Mouse (Mus musculus): Measurements from ENCODE around the gene Dolpp1.

Dolpp1 gene

DNA sequence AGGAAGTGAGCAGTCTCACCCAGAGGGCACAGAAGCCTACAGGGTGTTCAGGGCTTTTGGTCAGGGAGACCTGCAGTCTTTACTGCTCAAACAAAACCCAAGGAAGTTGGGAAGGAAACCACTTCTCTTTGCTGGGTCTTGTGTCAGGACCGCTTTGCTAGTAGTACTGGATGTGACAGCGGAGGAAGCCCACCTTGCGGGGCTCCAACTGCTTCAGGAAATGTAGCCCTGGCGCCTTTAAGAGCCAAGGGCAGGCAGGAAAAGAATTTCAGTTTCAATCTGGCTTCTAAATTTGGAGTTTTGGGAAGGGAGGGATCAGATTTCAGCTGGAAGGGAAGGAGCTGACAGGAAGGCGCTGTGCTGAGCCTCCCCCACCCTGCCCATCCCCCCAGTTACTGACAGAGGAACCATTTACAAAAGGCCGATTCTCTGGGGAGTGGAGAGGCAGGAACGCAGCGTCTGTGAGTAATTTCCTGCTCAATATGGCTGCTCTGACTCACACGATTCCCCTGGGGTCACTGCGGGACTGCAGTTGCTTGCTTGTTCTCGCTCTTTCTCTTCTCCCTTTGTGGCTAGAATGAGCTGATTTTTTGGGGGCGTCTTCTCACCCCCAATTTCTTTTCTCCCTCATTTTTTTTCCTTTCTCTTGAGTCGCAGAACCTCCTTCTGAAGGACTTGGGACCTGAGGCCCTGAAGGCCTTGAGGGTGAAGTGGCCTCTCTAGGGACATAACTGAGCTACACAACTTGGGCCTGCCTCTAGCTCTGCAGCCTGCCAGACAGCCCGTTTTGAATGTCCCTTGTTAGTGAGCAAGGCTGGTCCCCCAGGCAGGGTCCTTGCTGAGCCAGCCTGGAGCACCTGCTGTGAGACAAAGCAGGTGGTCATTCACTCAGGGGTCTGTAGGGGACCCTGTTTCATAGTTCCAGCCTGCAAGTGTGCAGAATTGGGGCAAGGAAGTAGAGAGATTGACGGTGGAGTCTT is 49.8 kb downstream of the Dolpp1 start:
- DNase-seq = peak; percentile 51

DNA sequence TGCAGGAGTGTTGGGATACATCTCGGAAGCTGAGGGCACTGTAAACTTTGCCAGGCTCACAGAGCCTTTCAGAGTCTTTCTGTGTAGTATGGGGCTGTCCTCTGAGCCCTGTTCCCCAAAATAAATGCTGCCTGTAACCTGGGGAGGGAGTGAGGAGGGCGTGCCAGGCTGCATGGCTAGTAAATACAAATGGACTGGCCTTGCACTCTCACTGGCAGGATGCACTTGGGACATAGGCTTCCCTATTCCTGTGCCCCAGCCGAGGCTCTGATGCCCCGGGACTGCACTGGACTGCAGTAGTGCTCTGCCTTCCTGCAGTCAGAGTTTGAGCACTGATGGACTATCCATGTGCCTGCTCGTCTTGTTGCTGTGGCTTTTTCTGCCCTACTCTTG is 50.4 kb downstream of the Dolpp1 start:
- no peak for DNase-seq

DNA sequence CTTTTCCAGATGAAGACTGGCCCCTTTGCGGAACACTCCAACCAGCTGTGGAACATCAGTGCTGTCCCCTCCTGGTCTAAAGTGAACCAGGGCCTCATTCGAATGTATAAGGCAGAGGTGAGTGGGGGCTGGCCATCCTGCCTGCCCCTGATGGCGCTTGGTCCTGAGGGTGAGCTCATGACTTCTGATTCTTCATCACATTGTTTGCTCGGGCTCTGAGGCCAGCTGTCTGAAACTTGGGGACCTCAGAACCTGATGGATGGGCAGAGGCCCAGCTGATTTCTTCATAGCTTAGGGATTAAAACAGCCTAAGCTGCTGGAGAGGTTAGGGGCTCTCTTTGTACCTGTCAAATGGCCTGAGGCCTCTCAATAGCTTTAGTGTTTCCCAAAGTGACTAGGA is 51.2 kb downstream of the Dolpp1 start:
- no peak for DNase-seq

DNA sequence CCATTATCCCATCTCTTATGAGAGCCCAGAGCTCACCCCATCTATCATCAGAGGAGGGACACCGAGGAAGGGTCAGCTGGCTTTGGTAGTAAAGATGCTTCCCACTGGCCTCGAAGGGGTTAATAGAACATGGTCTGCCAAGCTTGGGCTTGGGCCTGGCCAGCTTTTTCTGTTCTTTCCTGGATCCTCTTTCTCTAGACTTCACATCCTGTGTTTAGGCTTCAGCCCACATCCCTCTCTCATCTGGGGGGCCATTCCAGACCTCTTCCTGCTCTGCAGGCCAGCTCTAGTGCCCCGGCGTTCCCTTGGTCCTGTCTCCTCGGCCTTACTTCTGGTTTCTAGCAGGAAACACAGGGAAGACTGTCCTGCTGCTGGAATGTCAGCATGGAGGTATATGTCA is 52.0 kb downstream of the Dolpp1 start:
- no peak for DNase-seq

DNA sequence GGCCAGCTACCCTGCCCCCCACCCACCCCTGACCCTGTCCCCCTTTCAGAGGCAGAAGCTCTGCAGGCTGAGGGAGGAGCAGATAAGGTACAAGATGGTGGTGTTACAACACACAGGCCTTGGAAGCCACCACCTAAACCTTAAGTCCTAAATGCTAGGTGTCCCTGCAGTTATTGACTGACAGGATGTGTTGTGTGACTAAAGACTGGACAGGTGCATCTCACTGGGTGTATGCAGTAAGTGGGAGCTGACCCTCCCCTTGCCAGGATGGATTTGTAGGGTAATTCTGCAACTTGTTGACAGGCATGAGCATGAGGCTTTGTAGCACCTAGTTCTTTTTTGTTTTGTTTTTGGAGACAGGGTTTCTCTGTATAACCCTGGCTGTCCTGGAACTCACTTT is 52.4 kb downstream of the Dolpp1 start:
- DNase-seq = no peak

DNA sequence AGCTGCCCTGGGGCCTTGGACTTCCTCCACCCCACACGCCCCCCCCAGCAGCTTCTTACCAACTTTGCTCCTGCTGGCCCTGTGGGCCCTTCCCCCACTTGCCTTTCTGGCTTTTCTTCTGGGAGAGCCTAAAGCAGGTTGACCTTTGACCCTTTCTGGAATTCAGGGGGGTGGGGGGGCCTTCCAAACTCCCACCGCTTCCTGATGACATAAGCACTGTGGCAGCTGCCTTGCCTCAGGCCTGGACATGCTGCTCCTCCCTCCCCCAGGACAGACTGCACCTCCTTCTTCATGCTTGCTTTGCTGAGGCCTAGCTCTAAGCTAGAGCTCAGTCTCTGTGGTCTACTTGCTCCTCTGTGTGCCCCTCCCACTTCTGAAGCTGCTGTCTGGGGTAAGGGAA is 53.3 kb downstream of the Dolpp1 start:
- DNase-seq = no peak

DNA sequence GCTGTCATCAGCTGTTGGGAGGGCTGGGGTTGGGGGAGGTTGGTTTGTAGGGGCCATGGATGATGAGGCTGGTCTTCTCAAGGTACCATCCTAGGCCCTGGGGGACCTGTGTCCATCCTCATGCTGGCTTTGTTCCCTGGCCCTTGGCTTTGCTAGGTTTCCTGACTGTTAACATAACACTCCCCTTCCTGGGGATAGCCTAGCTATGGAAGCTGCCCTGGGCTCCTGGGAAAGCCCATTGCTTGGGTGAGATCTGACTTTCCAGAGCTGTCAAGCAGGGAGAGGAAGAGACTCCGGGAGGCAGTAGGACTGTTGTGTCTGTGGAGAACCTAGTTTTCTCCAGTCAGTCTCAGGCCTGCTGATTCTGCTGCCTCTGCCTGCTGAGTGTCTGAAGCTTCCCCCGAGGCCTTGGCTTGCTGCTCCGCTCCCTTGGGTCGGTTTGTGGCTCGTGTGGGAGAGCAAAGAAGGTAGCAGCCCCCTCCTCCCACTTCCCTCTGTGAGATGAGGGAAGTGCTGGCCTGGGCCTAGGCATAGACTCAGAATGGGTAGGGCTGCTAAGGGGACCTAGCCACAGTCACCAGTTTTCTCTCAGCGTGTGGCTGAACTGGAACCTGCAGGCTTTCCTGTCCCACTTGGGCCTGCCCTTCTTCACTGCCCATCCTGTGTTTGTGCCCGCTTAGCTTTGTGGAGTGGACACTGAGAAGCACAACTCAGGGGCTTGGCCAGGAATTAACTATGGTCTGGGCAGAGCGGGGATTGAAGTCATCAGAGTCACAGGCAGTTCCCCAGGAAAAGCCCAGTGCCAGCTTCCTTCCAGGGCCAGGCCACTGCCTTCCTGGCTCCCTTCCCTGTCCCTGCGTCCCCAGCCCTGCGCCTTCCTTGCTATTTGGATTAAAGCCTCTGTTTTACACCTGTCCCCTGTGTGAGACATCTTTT is 55.1 kb downstream of the Dolpp1 start:
- DNase-seq = no peak

DNA sequence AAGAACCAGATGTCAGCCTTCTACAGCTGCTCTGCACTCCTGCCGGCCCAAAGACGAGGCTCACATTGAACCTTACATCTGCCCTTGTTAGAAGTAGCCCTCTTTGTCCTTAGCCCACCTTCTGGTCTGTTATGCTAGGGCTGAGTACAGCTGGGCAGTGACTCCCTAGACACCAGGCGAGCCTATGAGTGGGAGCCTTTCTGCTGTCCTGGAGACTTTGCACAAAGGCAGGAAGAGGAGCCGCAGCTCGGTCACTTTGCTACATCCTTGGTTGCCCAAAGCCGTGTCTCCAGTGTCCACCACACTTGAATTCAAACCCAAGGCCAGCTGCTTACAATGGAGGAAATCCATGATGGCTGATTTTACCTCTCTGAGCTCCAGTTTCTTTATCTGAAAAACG is 56.3 kb downstream of the Dolpp1 start:
- DNase-seq = no peak

Measured in thymus, postnatal 14 days (tissue).